Mouse (Mus musculus): Measurements from ENCODE around the gene Dek. TPM values are rescaled to one million over a fixed set of nuclear protein-coding genes. Genes with fewer than 3 reads are reported as not detected.

Gene Dek
- total RNA-seq (2014; rRNA removed): 24.8 and 27.7 TPM in 2 replicates
- 14.1 and 15.5 TPM in 2 replicates for polyA plus RNA-seq (2012; rRNA removed)

- 0 out of 2 replicates have a peak, but pooled peaks have one; percentile 12 for TF ChIP-seq POLR2A (IDR thresholded peaks at IDR 0.05; ENCODE audit: extremely low read depth, insufficient read depth, low read length)
- TF ChIP-seq CTCF (IDR thresholded peaks at IDR 0.05; ENCODE audit: low read depth, low read length): peak; percentile 34; the same call in 1 of the 2 replicates
- Histone ChIP-seq H3K79me2 (ENCODE audit: control insufficient read depth, insufficient read depth, low read length) (peaks cover 3% of the 10 kb centered on the region; the same call in 1 of the 2 replicates), H3K4me1 (ENCODE audit: control insufficient read depth, insufficient read depth, low read length) (peaks cover 3% of the 10 kb centered on the region; the same call in 1 of the 2 replicates), H3K36me3 (ENCODE audit: control insufficient read depth, insufficient read depth, low read length) (0 out of 2 replicates have a peak, but pooled peaks cover 1% of the 10 kb centered on the region), H3K27me3 (ENCODE audit: control insufficient read depth, insufficient read depth, low read length) (no peaks in the 10 kb centered on the region), H3K27ac (replicated peaks; ENCODE audit: insufficient read depth, low read depth, low read length) (peak within 1 kb of the TSS; percentile 75), H3K4me3 (ENCODE audit: insufficient read depth, low read depth, low read length) (peak within 1 kb of the TSS; percentile 94), H3K9ac (ENCODE audit: low read depth, low read length) (peak within 1 kb of the TSS; percentile 97)
- peak; percentile 60 for DNase-seq (ENCODE audit: extremely low read depth, low read depth, low spot score)
- WGBS: 1% methylated on average over 119 of the region's 129 CpGs
These were observed at the start of gene Dek for GRCm38 (mm10) chr13:47105711-47106579. Gene Dek (minus strand): TSS chr13:47106201.

GRCm38 (mm10) chr13:47154866-47155265 lies 48.9 kb upstream of the Dek start:
- TF ChIP-seq CTCF (IDR thresholded peaks at IDR 0.05; ENCODE audit: low read depth, low read length) (no peak), POLR2A (IDR thresholded peaks at IDR 0.05; ENCODE audit: extremely low read depth, insufficient read depth, low read length) (no peak)
- Histone ChIP-seq H3K9ac (ENCODE audit: low read depth, low read length) (no peak overlapping the region), H3K27ac (replicated peaks; ENCODE audit: insufficient read depth, low read depth, low read length) (no peak overlapping the region), H3K27me3 (ENCODE audit: control insufficient read depth, insufficient read depth, low read length) (no peaks in the 10 kb centered on the region), H3K4me3 (ENCODE audit: insufficient read depth, low read depth, low read length) (no peak overlapping the region), H3K36me3 (ENCODE audit: control insufficient read depth, insufficient read depth, low read length) (no peaks in the 10 kb centered on the region), H3K79me2 (ENCODE audit: control insufficient read depth, insufficient read depth, low read length) (peaks cover 11% of the 10 kb centered on the region; the same call in 1 of the 2 replicates), H3K4me1 (ENCODE audit: control insufficient read depth, insufficient read depth, low read length) (peaks cover 12% of the 10 kb centered on the region)
- WGBS: 45% methylated on average over 4 of the region's 4 CpGs
- DNase-seq (ENCODE audit: extremely low read depth, low read depth, low spot score): peak; percentile 62

GRCm38 (mm10) chr13:47153206-47153605 lies 47.2 kb upstream of the Dek start:
- peaks cover 6% of the 10 kb centered on the region; the same call in 1 of the 2 replicates for H3K79me2 ChIP-seq (ENCODE audit: control insufficient read depth, insufficient read depth, low read length)
- H3K27me3 ChIP-seq (ENCODE audit: control insufficient read depth, insufficient read depth, low read length): no peaks in the 10 kb centered on the region
- H3K4me1 ChIP-seq (ENCODE audit: control insufficient read depth, insufficient read depth, low read length): peaks cover 12% of the 10 kb centered on the region
- TF ChIP-seq CTCF (IDR thresholded peaks at IDR 0.05; ENCODE audit: low read depth, low read length): no peak
- TF ChIP-seq POLR2A (IDR thresholded peaks at IDR 0.05; ENCODE audit: extremely low read depth, insufficient read depth, low read length): no peak
- no peak overlapping the region for H3K4me3 ChIP-seq (ENCODE audit: insufficient read depth, low read depth, low read length)
- DNase-seq (ENCODE audit: extremely low read depth, low read depth, low spot score): no peak
- no peaks in the 10 kb centered on the region for H3K36me3 ChIP-seq (ENCODE audit: control insufficient read depth, insufficient read depth, low read length)
- H3K9ac ChIP-seq (ENCODE audit: low read depth, low read length): no peak overlapping the region
- H3K27ac ChIP-seq (replicated peaks; ENCODE audit: insufficient read depth, low read depth, low read length): no peak overlapping the region
- 88% methylated on average over 5 of the region's 5 CpGs for WGBS

- H3K36me3 ChIP-seq (ENCODE audit: control insufficient read depth, insufficient read depth, low read length): no peaks in the 10 kb centered on the region
- TF ChIP-seq POLR2A (IDR thresholded peaks at IDR 0.05; ENCODE audit: extremely low read depth, insufficient read depth, low read length) (no peak), CTCF (IDR thresholded peaks at IDR 0.05; ENCODE audit: low read depth, low read length) (peak; percentile 57)
- H3K27ac ChIP-seq (replicated peaks; ENCODE audit: insufficient read depth, low read depth, low read length): no peak overlapping the region
- H3K79me2 ChIP-seq (ENCODE audit: control insufficient read depth, insufficient read depth, low read length): peaks cover 6% of the 10 kb centered on the region; the same call in 1 of the 2 replicates
- H3K27me3 ChIP-seq (ENCODE audit: control insufficient read depth, insufficient read depth, low read length): no peaks in the 10 kb centered on the region
- H3K4me3 ChIP-seq (ENCODE audit: insufficient read depth, low read depth, low read length): no peak overlapping the region
- DNase-seq (ENCODE audit: extremely low read depth, low read depth, low spot score): peak; percentile 69
- WGBS: 38% methylated on average over 7 of the region's 7 CpGs
- H3K9ac ChIP-seq (ENCODE audit: low read depth, low read length): no peak overlapping the region
- peaks cover 12% of the 10 kb centered on the region for H3K4me1 ChIP-seq (ENCODE audit: control insufficient read depth, insufficient read depth, low read length)
These were observed 46.4 kb upstream of the Dek start for GRCm38 (mm10) chr13:47152390-47152789.

- H3K27me3 ChIP-seq (ENCODE audit: control insufficient read depth, insufficient read depth, low read length): no peaks in the 10 kb centered on the region
- TF ChIP-seq POLR2A (IDR thresholded peaks at IDR 0.05; ENCODE audit: extremely low read depth, insufficient read depth, low read length) (no peak), CTCF (IDR thresholded peaks at IDR 0.05; ENCODE audit: low read depth, low read length) (no peak)
- peaks cover 12% of the 10 kb centered on the region for H3K4me1 ChIP-seq (ENCODE audit: control insufficient read depth, insufficient read depth, low read length)
- WGBS: 34% methylated on average over 14 of the region's 14 CpGs
- no peak overlapping the region for H3K9ac ChIP-seq (ENCODE audit: low read depth, low read length)
- no peaks in the 10 kb centered on the region for H3K36me3 ChIP-seq (ENCODE audit: control insufficient read depth, insufficient read depth, low read length)
- H3K79me2 ChIP-seq (ENCODE audit: control insufficient read depth, insufficient read depth, low read length): peaks cover 6% of the 10 kb centered on the region; the same call in 1 of the 2 replicates
- no peak overlapping the region for H3K4me3 ChIP-seq (ENCODE audit: insufficient read depth, low read depth, low read length)
- H3K27ac ChIP-seq (replicated peaks; ENCODE audit: insufficient read depth, low read depth, low read length): no peak overlapping the region
- DNase-seq (ENCODE audit: extremely low read depth, low read depth, low spot score): peak; percentile 42
These were observed 45.1 kb upstream of the Dek start for GRCm38 (mm10) chr13:47151060-47151459.

Data from liver, adult 2 months (tissue).